In the genomic region with DNA sequence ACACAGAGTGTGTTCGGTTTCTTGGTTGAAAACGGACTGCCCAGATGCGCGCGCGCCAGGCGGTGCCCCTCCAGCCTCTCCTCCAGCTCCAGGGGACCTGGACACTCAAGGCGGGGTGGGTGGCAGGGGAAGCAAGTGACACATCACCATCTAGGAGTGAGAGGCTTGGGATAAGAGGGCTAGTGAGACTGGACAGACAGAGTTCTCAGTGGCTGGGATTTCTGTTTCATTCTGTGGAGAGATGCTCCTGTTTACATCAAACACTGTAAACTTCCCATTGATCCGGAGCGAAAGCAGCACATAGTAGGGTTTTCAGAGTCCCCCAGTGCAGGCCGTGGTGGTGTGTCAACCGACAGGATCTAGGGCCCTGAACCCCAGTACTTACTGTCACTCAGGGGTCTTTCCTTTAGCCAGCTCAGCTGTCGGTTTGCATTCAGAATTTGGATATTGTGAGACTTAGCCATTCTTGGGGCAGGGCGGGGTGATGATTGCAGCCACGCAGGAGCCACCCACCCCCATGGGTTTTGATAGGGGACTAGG, we compare ENCODE assay signal across 8 mouse cellular contexts. TPM values are rescaled to one million over a fixed set of nuclear protein-coding genes. Genes with fewer than 3 reads are reported as not detected.
DNase-seq lines count a peak whose midpoint lies in the region; ATAC-seq and TF ChIP-seq lines count a peak whose summit lies in the region.

No protein-coding gene starts in this region.

- 22% methylated on average over 15 of the region's 15 CpGs for WGBS in kidney, postnatal 0 days
- 15% methylated on average over 15 of the region's 15 CpGs for WGBS in embryonic facial prominence, embryonic 13.5 days
- WGBS in hindbrain, embryonic 16.5 days, result 22% methylated on average over 15 of the region's 15 CpGs
- 24% methylated on average over 15 of the region's 15 CpGs for WGBS in midbrain, embryonic 16.5 days

- no peak for ATAC-seq in kidney, postnatal 0 days (replicated peaks; ENCODE audit: low FRiP score, low read depth)
- no peak for ATAC-seq in embryonic facial prominence, embryonic 13.5 days (ENCODE audit: insufficient number of reproducible peaks, insufficient read depth, low FRiP score, low TSS enrichment, low read depth)
- ATAC-seq in hindbrain, embryonic 16.5 days, result no peak
- no peak for ATAC-seq in midbrain, embryonic 16.5 days

- peak overlapping the region; percentile 72 for H3K4me3 ChIP-seq in kidney, postnatal 0 days (replicated peaks; ENCODE audit: low read depth, low read length)
- peak overlapping the region; percentile 69 for H3K4me3 ChIP-seq in embryonic facial prominence, embryonic 13.5 days
- H3K4me3 ChIP-seq in hindbrain, embryonic 16.5 days (ENCODE audit: low read length), result peak overlapping the region; percentile 65
- peak overlapping the region; percentile 94 for H3K4me3 ChIP-seq in midbrain, embryonic 16.5 days (ENCODE audit: low read depth, low read length)

- H3K4me1 ChIP-seq in kidney, postnatal 0 days (replicated peaks; ENCODE audit: insufficient read depth, low read length), result 0 out of 2 replicates have a peak, but pooled peaks cover 4% of the 10 kb centered on the region
- H3K4me1 ChIP-seq in embryonic facial prominence, embryonic 13.5 days, result peaks cover 56% of the 10 kb centered on the region
- H3K4me1 ChIP-seq in hindbrain, embryonic 16.5 days (ENCODE audit: control insufficient read depth, insufficient read depth, low read depth, low read length), result peaks cover 19% of the 10 kb centered on the region
- H3K4me1 ChIP-seq in midbrain, embryonic 16.5 days (ENCODE audit: control insufficient read depth, insufficient read depth, low read length), result peaks cover 22% of the 10 kb centered on the region

- H3K9ac ChIP-seq in kidney, postnatal 0 days (ENCODE audit: low read depth, low read length), result peak overlapping the region; percentile 52
- H3K9ac ChIP-seq in embryonic facial prominence, embryonic 13.5 days, result peak overlapping the region; percentile 82
- peak overlapping the region; percentile 77 for H3K9ac ChIP-seq in hindbrain, embryonic 16.5 days (ENCODE audit: low read depth, low read length)
- peak overlapping the region; percentile 94 for H3K9ac ChIP-seq in midbrain, embryonic 16.5 days (ENCODE audit: low read depth, low read length)

- H3K4me2 ChIP-seq in kidney, postnatal 0 days (ENCODE audit: low read length), result peak overlapping the region; percentile 88
- peak overlapping the region; percentile 100 for H3K4me2 ChIP-seq in embryonic facial prominence, embryonic 13.5 days
- peak overlapping the region; percentile 100 for H3K4me2 ChIP-seq in hindbrain, embryonic 16.5 days (ENCODE audit: low read length)
- H3K4me2 ChIP-seq in midbrain, embryonic 16.5 days (ENCODE audit: low read length), result peak overlapping the region; percentile 100

- peaks cover 26% of the 10 kb centered on the region for H3K27me3 ChIP-seq in kidney, postnatal 0 days (ENCODE audit: insufficient read depth, low read length)
- H3K27me3 ChIP-seq in embryonic facial prominence, embryonic 13.5 days, result peaks cover 34% of the 10 kb centered on the region
- H3K27me3 ChIP-seq in hindbrain, embryonic 16.5 days (replicated peaks; ENCODE audit: control insufficient read depth, insufficient read depth, low read length), result peaks cover 20% of the 10 kb centered on the region
- peaks cover 23% of the 10 kb centered on the region for H3K27me3 ChIP-seq in midbrain, embryonic 16.5 days (ENCODE audit: control insufficient read depth, insufficient read depth, low read depth, low read length)

- no peaks in the 10 kb centered on the region for H3K9me3 ChIP-seq in kidney, postnatal 0 days (replicated peaks; ENCODE audit: low read length)
- no peaks in the 10 kb centered on the region for H3K9me3 ChIP-seq in embryonic facial prominence, embryonic 13.5 days
- no peaks in the 10 kb centered on the region for H3K9me3 ChIP-seq in hindbrain, embryonic 16.5 days (ENCODE audit: control insufficient read depth, low read length)
- H3K9me3 ChIP-seq in midbrain, embryonic 16.5 days (replicated peaks; ENCODE audit: control insufficient read depth, low read length, poor library complexity, severe bottlenecking), result no peaks in the 10 kb centered on the region

- no peak overlapping the region for H3K27ac ChIP-seq in kidney, postnatal 0 days
- H3K27ac ChIP-seq in embryonic facial prominence, embryonic 13.5 days, result no peak overlapping the region
- no peak overlapping the region for H3K27ac ChIP-seq in hindbrain, embryonic 16.5 days (ENCODE audit: low read depth, low read length)
- no peak overlapping the region for H3K27ac ChIP-seq in midbrain, embryonic 16.5 days (ENCODE audit: low read length)

- H3K36me3 ChIP-seq in kidney, postnatal 0 days (ENCODE audit: insufficient read depth, low read length), result no peaks in the 10 kb centered on the region
- H3K36me3 ChIP-seq in embryonic facial prominence, embryonic 13.5 days, result peaks cover 5% of the 10 kb centered on the region
- no peaks in the 10 kb centered on the region for H3K36me3 ChIP-seq in hindbrain, embryonic 16.5 days (ENCODE audit: control insufficient read depth, insufficient read depth, low read length)
- H3K36me3 ChIP-seq in midbrain, embryonic 16.5 days (ENCODE audit: control insufficient read depth, insufficient read depth, low read length), result no peaks in the 10 kb centered on the region

- intact Hi-C loops in left cerebral cortex, postnatal 36 days (cut with DNase I), result loop anchor here (2.0 kb wide), 1 partner anchor 32 kb away; no protein-coding TSS in a partner anchor

- no peak for TF ChIP-seq CTCF in kidney, postnatal 0 days (IDR thresholded peaks at IDR 0.05; ENCODE audit: low read depth)

- DNase-seq in kidney, postnatal 0 days (ENCODE audit: low spot score), result no peak
- no peak for DNase-seq in kidney, postnatal 4 days
- no peak for DNase-seq in left cerebral cortex, postnatal 36 days (ENCODE audit: low spot score in 2 of 2)
- DNase-seq in yolk sac, embryonic 10.5 days (ENCODE audit: low spot score), result no peak
- DNase-seq in B cell, adult 2 months, result no peak

RNA-seq across cellular contexts. Expression of gene Ankrd27, which starts 0.9 kb away (rescaled TPM):
- 18.5 and 19.5 TPM in 2 replicates for polyA plus RNA-seq in kidney, postnatal 0 days (2015; fragmentation: Nextera tagmentation; extraction: Ambion mirVana)
- polyA plus RNA-seq in embryonic facial prominence, embryonic 13.5 days (2015; fragmentation: Nextera tagmentation; extraction: Ambion mirVana), result 39.0 and 42.3 TPM in 2 replicates
- 17.3 and 21.4 TPM in 2 replicates for polyA plus RNA-seq in hindbrain, embryonic 16.5 days (2015; fragmentation: Nextera tagmentation; extraction: Ambion mirVana)
- 18.4 and 19.0 TPM in 2 replicates for polyA plus RNA-seq in midbrain, embryonic 16.5 days (2015; fragmentation: Nextera tagmentation; extraction: Ambion mirVana)
- 10 to 100 TPM; 40.6 to 43.9 TPM for total RNA-seq in left cerebral cortex, postnatal 36 days (2021)

RNA-seq across cellular contexts. Expression of gene Rgs9bp, which starts 1.6 kb away (rescaled TPM):
- polyA plus RNA-seq in kidney, postnatal 0 days (2015; fragmentation: Nextera tagmentation; extraction: Ambion mirVana), result 0.05 and 0.11 TPM in 2 replicates
- 0.26 and 0.28 TPM in 2 replicates for polyA plus RNA-seq in embryonic facial prominence, embryonic 13.5 days (2015; fragmentation: Nextera tagmentation; extraction: Ambion mirVana)
- polyA plus RNA-seq in hindbrain, embryonic 16.5 days (2015; fragmentation: Nextera tagmentation; extraction: Ambion mirVana), result 0.07 and 0.10 TPM in 2 replicates
- polyA plus RNA-seq in midbrain, embryonic 16.5 days (2015; fragmentation: Nextera tagmentation; extraction: Ambion mirVana), result 0.04 and 0.06 TPM in 2 replicates
- under 1 TPM; 0.57 TPM for total RNA-seq in left cerebral cortex, postnatal 36 days (2021)

RNA-seq across cellular contexts. Expression of gene Nudt19, which starts 30.9 kb away (rescaled TPM):
- 135 and 138 TPM in 2 replicates for polyA plus RNA-seq in kidney, postnatal 0 days (2015; fragmentation: Nextera tagmentation; extraction: Ambion mirVana)
- polyA plus RNA-seq in embryonic facial prominence, embryonic 13.5 days (2015; fragmentation: Nextera tagmentation; extraction: Ambion mirVana), result 57.4 and 61.9 TPM in 2 replicates
- 112 and 129 TPM in 2 replicates for polyA plus RNA-seq in hindbrain, embryonic 16.5 days (2015; fragmentation: Nextera tagmentation; extraction: Ambion mirVana)
- polyA plus RNA-seq in midbrain, embryonic 16.5 days (2015; fragmentation: Nextera tagmentation; extraction: Ambion mirVana), result 93.0 and 102 TPM in 2 replicates
- total RNA-seq in left cerebral cortex, postnatal 36 days (2021), result 10 to 100 TPM; 58.8 to 77.6 TPM

RNA-seq across cellular contexts. Expression of gene Tdrd12, which starts 49.4 kb away (rescaled TPM):
- polyA plus RNA-seq in kidney, postnatal 0 days (2015; fragmentation: Nextera tagmentation; extraction: Ambion mirVana), result 0.38 and 0.62 TPM in 2 replicates
- polyA plus RNA-seq in embryonic facial prominence, embryonic 13.5 days (2015; fragmentation: Nextera tagmentation; extraction: Ambion mirVana), result 0.76 TPM in 1 of 2 replicates, not detected in the other
- 0.62 and 0.81 TPM in 2 replicates for polyA plus RNA-seq in hindbrain, embryonic 16.5 days (2015; fragmentation: Nextera tagmentation; extraction: Ambion mirVana)
- 0.37 and 0.63 TPM in 2 replicates for polyA plus RNA-seq in midbrain, embryonic 16.5 days (2015; fragmentation: Nextera tagmentation; extraction: Ambion mirVana)
- total RNA-seq in left cerebral cortex, postnatal 36 days (2021), result under 1 TPM; 0.29 to 0.94 TPM
